Mouse (Mus musculus): ENCODE measurements around the gene Tspan18. TPM values are rescaled to one million over a fixed set of nuclear protein-coding genes. Genes with fewer than 3 reads are reported as not detected.

Tspan18 gene
- polyA plus RNA-seq, 1 experiment: 1.0 TPM

DNA sequence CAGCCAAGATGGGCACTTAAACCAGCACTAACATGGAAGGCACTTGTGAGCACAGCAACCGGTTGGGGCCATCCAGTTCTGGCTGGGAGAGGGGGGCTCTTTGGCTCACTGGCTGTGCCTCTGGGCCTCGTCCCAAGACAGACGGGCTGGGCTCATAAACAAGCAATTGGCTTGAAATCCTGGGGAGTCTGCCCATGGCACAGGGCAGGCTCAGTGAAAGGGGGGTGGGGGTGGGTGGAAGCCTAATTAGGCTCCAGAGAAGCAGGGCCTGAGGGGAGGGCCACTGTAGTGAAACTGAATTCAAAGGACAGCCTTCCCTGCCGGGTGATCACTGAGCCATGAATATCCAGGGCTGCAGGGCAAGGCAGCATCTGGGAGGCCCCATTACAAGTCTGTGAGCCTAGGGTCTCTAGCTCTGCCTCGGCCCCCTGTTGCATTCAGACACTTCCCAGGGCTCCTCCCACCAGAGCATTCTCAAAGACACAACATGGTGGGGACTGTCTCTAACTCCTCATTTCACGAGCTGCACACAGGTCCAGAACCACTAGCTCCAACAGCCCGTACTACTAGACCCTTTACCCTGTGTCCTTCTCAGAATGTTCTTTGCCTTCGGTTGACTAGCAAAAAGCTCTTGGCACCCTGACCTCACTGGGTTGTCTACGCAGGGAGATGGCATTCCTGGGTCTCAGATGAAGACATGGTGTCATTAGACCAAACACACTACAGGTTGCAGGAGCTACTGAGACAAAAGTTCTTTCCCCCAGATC lies 106.4 kb downstream of the Tspan18 start:
- no peaks in the 10 kb centered on the region for H3K4me1 ChIP-seq (ENCODE audit: control insufficient read depth, insufficient read depth, low read length)
- no peak overlapping the region for H3K27ac ChIP-seq (ENCODE audit: insufficient read depth, low read length)
- H3K9me3 ChIP-seq (replicated peaks; ENCODE audit: control insufficient read depth, insufficient read depth, low read length, poor library complexity, severe bottlenecking): no peaks in the 10 kb centered on the region
- H3K36me3 ChIP-seq (ENCODE audit: control insufficient read depth, insufficient read depth, low read length, poor library complexity, severe bottlenecking): no peaks in the 10 kb centered on the region
- H3K9ac ChIP-seq (ENCODE audit: low read depth, poor library complexity, severe bottlenecking): no peak overlapping the region
- H3K27me3 ChIP-seq (ENCODE audit: control insufficient read depth, insufficient read depth, low read length, poor library complexity, severe bottlenecking): no peaks in the 10 kb centered on the region
- no peak overlapping the region for H3K4me3 ChIP-seq (ENCODE audit: low read depth, low read length)
- TF ChIP-seq EP300 (IDR thresholded peaks at IDR 0.05; ENCODE audit: insufficient read depth, low read depth, low read length) (no peak), CTCF (IDR thresholded peaks at IDR 0.05; ENCODE audit: low read depth, low read length) (no peak), POLR2A (IDR thresholded peaks at IDR 0.05; ENCODE audit: insufficient read depth, low read length) (no peak)

DNA sequence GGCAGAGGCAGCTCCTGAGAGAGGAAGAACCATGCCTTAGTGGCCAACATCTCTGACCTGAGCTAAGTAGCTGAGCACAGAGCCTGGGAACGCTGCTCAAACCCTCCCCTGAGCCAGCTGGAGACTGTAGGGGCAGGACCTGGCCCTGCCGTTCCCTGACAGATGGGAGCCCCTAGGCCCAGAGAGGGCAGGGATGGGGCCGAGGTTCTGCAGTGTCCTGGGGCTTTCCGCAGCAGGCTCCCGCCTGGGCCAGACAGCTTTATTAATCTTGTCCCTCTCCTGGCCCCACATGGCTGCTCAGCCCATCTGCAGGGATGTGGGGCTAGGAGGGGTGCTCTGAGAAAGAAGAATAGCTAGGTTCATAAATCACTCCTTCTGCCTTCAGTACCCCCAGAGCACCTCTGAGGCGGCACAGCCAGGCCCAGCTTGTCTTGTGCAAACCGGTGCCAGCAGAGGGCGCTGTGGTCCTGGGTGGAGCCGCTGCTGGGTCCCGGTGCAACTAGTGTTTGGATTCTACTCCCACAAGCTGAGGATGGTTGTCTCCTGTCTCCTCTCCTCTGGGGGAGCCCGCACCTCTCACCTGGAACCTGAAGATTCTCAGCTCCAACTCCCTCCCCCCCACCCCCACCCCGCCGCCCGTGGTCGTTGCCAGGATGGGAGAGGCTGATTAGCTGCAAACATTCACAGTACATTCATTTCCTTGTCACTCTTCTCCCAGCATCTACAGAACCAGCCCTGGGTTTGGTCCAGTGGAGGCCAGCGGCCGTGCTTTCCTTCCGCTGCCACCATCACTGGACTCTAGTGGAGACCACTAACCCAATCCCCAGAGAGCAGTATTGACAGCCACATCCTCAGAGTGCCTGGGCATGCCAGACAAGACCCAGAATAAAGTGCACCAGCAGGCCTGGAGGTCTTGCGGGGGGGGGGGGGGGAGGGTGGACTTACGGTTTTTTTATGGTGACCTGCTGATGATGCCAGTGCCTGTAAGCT lies 107.4 kb downstream of the Tspan18 start:
- no peaks in the 10 kb centered on the region for H3K27me3 ChIP-seq (ENCODE audit: control insufficient read depth, insufficient read depth, low read length, poor library complexity, severe bottlenecking)
- no peak for TF ChIP-seq EP300 (IDR thresholded peaks at IDR 0.05; ENCODE audit: insufficient read depth, low read depth, low read length)
- TF ChIP-seq CTCF (IDR thresholded peaks at IDR 0.05; ENCODE audit: low read depth, low read length): peak; percentile 95
- no peak for TF ChIP-seq POLR2A (IDR thresholded peaks at IDR 0.05; ENCODE audit: insufficient read depth, low read length)
- no peak overlapping the region for H3K4me3 ChIP-seq (ENCODE audit: low read depth, low read length)
- no peak overlapping the region for H3K9ac ChIP-seq (ENCODE audit: low read depth, poor library complexity, severe bottlenecking)
- no peaks in the 10 kb centered on the region for H3K4me1 ChIP-seq (ENCODE audit: control insufficient read depth, insufficient read depth, low read length)
- no peak overlapping the region for H3K27ac ChIP-seq (ENCODE audit: insufficient read depth, low read length)
- no peaks in the 10 kb centered on the region for H3K9me3 ChIP-seq (replicated peaks; ENCODE audit: control insufficient read depth, insufficient read depth, low read length, poor library complexity, severe bottlenecking)
- no peaks in the 10 kb centered on the region for H3K36me3 ChIP-seq (ENCODE audit: control insufficient read depth, insufficient read depth, low read length, poor library complexity, severe bottlenecking)

DNA sequence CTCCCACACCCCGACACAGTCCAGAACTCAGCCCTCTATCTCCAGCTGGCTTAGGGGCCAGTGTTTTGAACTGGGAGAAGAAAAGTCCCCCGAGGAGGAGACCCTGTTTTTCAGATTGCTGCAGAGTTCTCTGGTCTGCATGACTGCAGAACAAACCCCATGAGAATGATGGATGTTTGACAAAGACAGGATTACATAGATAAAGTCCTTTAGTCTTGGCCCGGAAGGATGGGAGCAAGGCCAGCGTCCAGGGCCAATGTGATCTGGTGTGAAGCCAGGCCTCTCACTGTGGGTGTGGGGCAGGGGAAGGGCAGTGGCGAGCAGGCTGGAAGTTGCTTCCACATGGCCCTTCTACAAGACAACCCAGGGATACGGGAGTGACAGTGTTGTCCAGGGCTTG lies 110.8 kb downstream of the Tspan18 start:
- no peak for TF ChIP-seq CTCF (IDR thresholded peaks at IDR 0.05; ENCODE audit: low read depth, low read length)
- no peak for TF ChIP-seq POLR2A (IDR thresholded peaks at IDR 0.05; ENCODE audit: insufficient read depth, low read length)
- TF ChIP-seq EP300 (IDR thresholded peaks at IDR 0.05; ENCODE audit: insufficient read depth, low read depth, low read length): no peak
- Histone ChIP-seq H3K27ac (ENCODE audit: insufficient read depth, low read length) (no peak overlapping the region), H3K4me3 (ENCODE audit: low read depth, low read length) (no peak overlapping the region), H3K27me3 (ENCODE audit: control insufficient read depth, insufficient read depth, low read length, poor library complexity, severe bottlenecking) (no peaks in the 10 kb centered on the region), H3K9me3 (replicated peaks; ENCODE audit: control insufficient read depth, insufficient read depth, low read length, poor library complexity, severe bottlenecking) (no peaks in the 10 kb centered on the region), H3K9ac (ENCODE audit: low read depth, poor library complexity, severe bottlenecking) (no peak overlapping the region), H3K4me1 (ENCODE audit: control insufficient read depth, insufficient read depth, low read length) (no peaks in the 10 kb centered on the region), H3K36me3 (ENCODE audit: control insufficient read depth, insufficient read depth, low read length, poor library complexity, severe bottlenecking) (no peaks in the 10 kb centered on the region)

DNA sequence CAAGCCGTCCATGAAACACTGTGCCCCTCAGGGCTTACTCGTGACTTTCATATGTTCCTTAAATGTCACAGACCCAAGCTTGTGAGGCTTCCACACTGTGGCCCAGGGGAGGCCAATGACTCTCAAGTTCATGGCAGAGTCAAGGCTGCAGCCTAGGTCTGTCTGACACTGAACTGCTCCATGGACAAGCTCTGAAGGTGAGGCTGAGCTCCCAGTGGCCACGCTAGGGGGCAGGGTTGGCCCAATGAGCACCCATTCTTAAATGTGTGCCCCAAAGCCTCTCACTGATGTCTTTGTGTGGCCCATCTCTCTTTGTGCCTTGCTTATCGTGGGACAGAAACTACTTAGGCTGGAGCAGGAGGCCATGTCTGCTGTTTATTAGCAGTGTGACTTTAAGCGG lies 113.9 kb downstream of the Tspan18 start:
- Histone ChIP-seq H3K9me3 (replicated peaks; ENCODE audit: control insufficient read depth, insufficient read depth, low read length, poor library complexity, severe bottlenecking) (no peaks in the 10 kb centered on the region), H3K27ac (ENCODE audit: insufficient read depth, low read length) (no peak overlapping the region), H3K36me3 (ENCODE audit: control insufficient read depth, insufficient read depth, low read length, poor library complexity, severe bottlenecking) (no peaks in the 10 kb centered on the region), H3K4me3 (ENCODE audit: low read depth, low read length) (no peak overlapping the region), H3K9ac (ENCODE audit: low read depth, poor library complexity, severe bottlenecking) (no peak overlapping the region), H3K27me3 (ENCODE audit: control insufficient read depth, insufficient read depth, low read length, poor library complexity, severe bottlenecking) (no peaks in the 10 kb centered on the region), H3K4me1 (ENCODE audit: control insufficient read depth, insufficient read depth, low read length) (no peaks in the 10 kb centered on the region)
- no peak for TF ChIP-seq POLR2A (IDR thresholded peaks at IDR 0.05; ENCODE audit: insufficient read depth, low read length)
- TF ChIP-seq CTCF (IDR thresholded peaks at IDR 0.05; ENCODE audit: low read depth, low read length): peak; percentile 28

DNA sequence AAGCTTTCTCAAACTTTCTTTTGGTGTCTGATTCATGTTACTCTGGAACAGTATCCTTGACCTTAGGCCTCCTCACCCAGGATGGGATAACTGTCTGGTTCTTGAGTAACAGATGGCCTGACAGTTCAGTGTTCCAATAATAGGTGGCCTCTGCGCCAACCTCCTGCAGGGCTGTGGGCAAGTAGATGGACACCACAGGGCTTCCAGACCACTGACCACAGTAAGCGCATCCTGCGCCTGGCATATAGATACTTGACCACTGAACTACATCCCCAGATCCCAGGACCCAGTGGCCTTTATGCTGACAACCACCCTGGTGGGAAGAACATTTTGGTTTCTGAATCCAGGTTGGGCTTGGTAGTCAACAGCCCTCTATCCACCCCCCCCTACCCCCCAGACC lies 114.7 kb downstream of the Tspan18 start:
- no peaks in the 10 kb centered on the region for H3K27me3 ChIP-seq (ENCODE audit: control insufficient read depth, insufficient read depth, low read length, poor library complexity, severe bottlenecking)
- H3K36me3 ChIP-seq (ENCODE audit: control insufficient read depth, insufficient read depth, low read length, poor library complexity, severe bottlenecking): no peaks in the 10 kb centered on the region
- H3K4me3 ChIP-seq (ENCODE audit: low read depth, low read length): no peak overlapping the region
- no peak overlapping the region for H3K9ac ChIP-seq (ENCODE audit: low read depth, poor library complexity, severe bottlenecking)
- TF ChIP-seq CTCF (IDR thresholded peaks at IDR 0.05; ENCODE audit: low read depth, low read length) (no peak), EP300 (IDR thresholded peaks at IDR 0.05; ENCODE audit: insufficient read depth, low read depth, low read length) (no peak), POLR2A (IDR thresholded peaks at IDR 0.05; ENCODE audit: insufficient read depth, low read length) (no peak)
- no peaks in the 10 kb centered on the region for H3K9me3 ChIP-seq (replicated peaks; ENCODE audit: control insufficient read depth, insufficient read depth, low read length, poor library complexity, severe bottlenecking)
- H3K27ac ChIP-seq (ENCODE audit: insufficient read depth, low read length): no peak overlapping the region
- H3K4me1 ChIP-seq (ENCODE audit: control insufficient read depth, insufficient read depth, low read length): no peaks in the 10 kb centered on the region
